Mouse (Mus musculus): ENCODE data around the gene Fggy.

Fggy gene

GRCm38 (mm10) chr4:95849497-95849896 is 292.2 kb downstream of the Fggy start:
- no peak for DNase-seq (ENCODE audit: extremely low read depth, low read depth, low spot score)

GRCm38 (mm10) chr4:95850044-95850739 is 292.9 kb downstream of the Fggy start:
- no peak for DNase-seq (ENCODE audit: extremely low read depth, low read depth, low spot score)

DNA sequence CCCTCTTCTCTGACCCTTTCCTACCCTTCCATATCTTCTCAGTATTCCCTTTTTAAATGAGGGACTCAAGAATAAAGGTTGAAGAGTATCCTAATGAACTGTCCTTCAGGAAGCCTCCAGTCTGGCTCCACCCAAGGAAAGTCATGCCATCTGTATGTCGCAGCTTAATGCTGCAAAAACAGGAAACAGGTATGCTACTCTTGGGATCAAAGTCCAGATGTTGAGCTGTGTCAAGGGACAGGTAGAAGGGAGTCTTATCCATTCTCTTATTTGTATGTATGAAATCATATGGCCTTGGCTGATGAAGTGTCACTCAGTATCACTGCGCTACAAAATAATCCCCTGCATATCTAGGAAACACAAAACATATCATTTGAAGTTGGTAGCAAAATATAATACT is 294.9 kb downstream of the Fggy start:
- no peak for DNase-seq (ENCODE audit: extremely low read depth, low read depth, low spot score)

DNA sequence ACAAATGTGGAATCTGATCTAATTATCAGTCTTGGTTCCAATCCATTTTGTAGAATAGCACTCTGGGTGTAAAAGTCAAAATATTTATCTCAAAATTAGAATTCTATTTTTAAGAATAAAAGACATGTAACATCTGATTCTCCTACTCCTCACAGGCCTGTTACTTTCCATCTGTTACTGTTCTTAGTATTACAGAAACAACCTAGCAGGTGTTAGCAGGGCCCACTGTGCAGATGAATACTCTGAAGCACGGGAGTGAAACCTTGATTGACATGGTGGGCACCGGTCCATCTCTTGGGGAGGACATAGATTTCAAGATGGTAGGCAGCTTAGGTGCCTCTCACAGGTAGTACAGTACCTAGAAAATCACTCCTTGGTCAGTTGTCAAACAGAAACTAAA is 298.7 kb downstream of the Fggy start:
- no peak for DNase-seq (ENCODE audit: extremely low read depth, low read depth, low spot score)

- peak; percentile 18 for DNase-seq (ENCODE audit: extremely low read depth, low read depth, low spot score)
These were observed 303.3 kb downstream of the Fggy start for GRCm38 (mm10) chr4:95860601-95861000.

DNA sequence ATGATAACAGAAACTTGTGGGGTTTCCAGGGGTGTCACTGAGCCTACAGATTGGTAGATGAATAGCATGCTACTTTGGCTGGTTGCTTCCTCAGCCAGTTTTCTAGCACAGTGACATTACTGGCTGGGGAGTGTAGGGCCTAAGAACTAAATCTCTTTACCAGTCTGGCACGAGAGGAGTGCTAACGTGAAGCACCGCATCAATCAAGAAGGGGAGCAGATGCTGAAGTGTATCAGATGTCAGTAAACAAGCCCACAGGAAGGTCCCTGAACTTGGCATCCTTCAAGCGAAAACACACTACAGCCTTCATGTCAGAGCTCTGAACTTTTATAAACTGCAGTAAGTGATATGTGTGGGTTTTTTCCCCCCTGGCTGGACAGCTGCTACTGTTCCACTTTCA is 303.8 kb downstream of the Fggy start:
- no peak for DNase-seq (ENCODE audit: extremely low read depth, low read depth, low spot score)

GRCm38 (mm10) chr4:95861741-95862155 is 304.4 kb downstream of the Fggy start:
- DNase-seq (ENCODE audit: extremely low read depth, low read depth, low spot score): peak; percentile 86

DNA sequence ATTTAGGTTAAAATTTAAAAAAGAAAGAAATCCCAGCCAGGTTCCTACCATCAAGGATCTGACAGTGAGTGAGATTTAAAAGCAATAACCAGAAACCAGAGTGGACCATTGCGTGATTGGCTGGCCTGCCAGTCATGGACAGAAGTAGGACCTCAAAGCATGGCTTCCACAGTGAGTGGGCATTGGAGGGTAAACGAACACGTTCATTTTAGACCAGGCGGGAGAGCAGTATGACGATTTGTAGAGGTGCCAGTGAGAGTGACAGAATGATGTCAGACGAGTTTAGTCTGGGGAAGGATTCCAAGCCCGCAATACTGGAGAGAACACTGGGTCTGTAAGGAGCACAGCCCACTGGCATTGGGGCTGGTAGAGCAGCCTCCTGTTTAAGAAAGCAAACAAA is 305.0 kb downstream of the Fggy start:
- DNase-seq (ENCODE audit: extremely low read depth, low read depth, low spot score): no peak

- no peak for DNase-seq (ENCODE audit: extremely low read depth, low read depth, low spot score)
These were observed 305.6 kb downstream of the Fggy start for GRCm38 (mm10) chr4:95862781-95863499.

- no peak for DNase-seq (ENCODE audit: extremely low read depth, low read depth, low spot score)
These were observed 306.1 kb downstream of the Fggy start for GRCm38 (mm10) chr4:95863500-95863803.

- no peak for DNase-seq (ENCODE audit: extremely low read depth, low read depth, low spot score)
These were observed 307.9 kb downstream of the Fggy start for GRCm38 (mm10) chr4:95865251-95865650.

DNA sequence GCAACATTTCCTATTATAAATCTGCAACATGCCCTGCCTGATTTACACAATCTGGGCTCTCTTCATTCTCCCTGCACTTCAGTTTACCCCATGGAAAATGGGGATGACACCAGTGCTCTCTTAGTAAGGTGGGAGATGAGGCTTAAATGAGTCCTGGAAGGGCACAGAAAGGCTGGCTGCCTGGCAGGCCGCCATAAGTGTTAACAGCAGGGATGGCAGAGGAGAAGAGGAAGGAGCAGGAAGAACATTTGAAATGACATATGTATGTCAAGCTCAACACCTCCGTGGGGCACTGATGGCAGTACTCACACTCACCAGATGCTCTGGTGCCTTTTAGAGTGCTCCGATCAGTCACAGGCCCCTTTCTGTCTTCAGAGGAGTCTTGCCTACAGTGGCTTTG is 308.6 kb downstream of the Fggy start:
- DNase-seq (ENCODE audit: extremely low read depth, low read depth, low spot score): no peak

GRCm38 (mm10) chr4:95867103-95867502 is 309.8 kb downstream of the Fggy start:
- DNase-seq (ENCODE audit: extremely low read depth, low read depth, low spot score): no peak

DNA sequence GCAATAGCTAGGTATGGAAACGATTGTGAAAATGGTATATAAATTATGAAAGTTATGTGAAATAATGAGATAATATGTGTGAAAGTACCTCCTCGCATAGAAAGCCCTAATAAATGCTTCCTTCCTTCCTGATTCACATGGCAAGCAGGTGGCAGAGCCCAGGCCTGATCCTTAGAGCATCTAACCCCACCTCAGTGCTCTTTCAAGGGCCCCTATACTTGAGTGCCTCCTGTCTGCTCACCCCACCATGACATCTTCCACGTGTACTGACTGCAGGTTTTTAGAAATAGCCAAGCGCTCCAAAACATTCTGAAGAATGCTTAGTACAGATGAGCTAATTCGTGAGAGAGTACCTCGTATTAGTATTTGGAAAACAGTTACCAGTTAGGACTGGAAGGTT is 311.0 kb downstream of the Fggy start:
- no peak for DNase-seq (ENCODE audit: extremely low read depth, low read depth, low spot score)

DNA sequence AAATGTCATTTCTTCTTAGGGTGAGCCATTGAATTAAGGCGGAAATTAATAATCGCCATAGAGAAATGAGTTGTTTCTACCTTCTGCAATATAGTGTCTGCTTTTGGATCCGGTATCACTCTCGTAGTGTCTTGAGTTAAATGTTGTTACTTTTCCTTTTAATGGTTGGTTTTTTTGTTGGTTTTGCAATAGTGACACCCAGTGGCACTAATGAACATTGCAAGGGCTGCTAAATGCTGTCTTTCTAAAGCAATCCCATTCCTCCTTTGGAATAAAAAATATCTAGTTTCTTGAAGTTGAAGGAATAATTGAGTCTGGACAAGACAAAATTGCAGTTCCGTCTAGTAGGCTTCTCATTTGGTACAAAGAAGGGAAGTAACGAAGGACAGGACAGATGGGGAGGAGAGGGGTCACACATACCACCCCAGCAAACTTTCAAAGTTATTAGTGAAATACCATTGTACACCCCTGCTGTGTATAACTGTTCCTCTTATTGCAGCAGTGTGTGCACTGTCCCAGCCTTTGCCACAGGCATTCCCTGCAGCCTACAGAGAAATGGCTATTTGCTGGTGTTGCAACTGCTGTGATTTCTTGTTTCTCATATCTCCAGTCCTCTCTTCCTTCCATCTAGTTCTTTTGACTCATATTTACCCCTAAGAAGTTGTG is 314.0 kb downstream of the Fggy start:
- no peak for DNase-seq (ENCODE audit: extremely low read depth, low read depth, low spot score)

DNA sequence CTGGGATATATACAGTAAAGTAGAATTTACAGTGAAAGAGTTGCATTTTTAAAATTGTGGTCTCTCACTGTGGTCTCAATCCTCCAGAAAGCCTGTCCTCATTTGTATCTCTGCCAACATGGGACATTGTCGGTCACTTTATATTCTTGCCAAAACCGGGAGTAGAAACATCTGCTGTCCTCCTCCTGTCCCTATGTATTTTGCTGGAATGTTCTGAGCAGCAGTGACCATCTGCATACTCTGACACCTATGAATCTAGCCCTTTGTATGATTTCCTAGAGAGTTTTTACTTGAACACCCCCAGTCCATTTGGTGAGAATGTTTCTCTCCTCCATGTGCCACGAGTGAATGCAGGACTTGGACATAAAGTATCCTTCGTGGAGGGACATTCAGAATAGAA is 318.6 kb downstream of the Fggy start:
- DNase-seq (ENCODE audit: extremely low read depth, low read depth, low spot score): no peak

- no peak for DNase-seq (ENCODE audit: extremely low read depth, low read depth, low spot score)
These were observed 320.1 kb downstream of the Fggy start for GRCm38 (mm10) chr4:95877436-95877835.

DNA sequence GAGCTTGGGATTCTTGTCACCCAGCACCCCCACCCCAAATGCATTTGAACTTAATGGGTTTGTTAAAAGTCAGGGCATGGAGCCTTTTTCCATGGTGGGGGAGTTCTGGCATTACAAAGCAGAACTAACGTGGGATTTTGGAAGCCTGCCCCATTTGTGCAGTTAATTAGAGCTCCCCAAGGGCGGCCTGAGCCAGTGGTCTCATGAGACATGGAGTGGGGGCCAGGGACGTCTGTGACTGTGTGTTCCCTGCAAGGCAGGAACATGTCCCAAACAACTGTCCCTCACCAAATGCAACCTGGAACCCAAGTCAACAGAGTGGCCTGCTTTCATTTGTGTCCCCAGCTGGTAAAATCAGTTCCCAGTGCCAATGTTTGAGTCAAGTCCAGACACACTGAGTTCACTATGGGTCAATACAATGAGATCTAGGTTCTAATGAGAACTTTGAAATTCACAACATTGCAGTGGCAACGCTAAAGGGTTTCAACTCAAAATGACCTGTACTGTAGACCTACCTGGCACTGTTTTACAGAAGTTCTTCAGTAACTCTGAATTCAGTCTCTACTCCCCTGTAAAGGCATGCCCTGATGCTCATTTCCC is 324.5 kb downstream of the Fggy start:
- no peak for DNase-seq (ENCODE audit: extremely low read depth, low read depth, low spot score)

DNA sequence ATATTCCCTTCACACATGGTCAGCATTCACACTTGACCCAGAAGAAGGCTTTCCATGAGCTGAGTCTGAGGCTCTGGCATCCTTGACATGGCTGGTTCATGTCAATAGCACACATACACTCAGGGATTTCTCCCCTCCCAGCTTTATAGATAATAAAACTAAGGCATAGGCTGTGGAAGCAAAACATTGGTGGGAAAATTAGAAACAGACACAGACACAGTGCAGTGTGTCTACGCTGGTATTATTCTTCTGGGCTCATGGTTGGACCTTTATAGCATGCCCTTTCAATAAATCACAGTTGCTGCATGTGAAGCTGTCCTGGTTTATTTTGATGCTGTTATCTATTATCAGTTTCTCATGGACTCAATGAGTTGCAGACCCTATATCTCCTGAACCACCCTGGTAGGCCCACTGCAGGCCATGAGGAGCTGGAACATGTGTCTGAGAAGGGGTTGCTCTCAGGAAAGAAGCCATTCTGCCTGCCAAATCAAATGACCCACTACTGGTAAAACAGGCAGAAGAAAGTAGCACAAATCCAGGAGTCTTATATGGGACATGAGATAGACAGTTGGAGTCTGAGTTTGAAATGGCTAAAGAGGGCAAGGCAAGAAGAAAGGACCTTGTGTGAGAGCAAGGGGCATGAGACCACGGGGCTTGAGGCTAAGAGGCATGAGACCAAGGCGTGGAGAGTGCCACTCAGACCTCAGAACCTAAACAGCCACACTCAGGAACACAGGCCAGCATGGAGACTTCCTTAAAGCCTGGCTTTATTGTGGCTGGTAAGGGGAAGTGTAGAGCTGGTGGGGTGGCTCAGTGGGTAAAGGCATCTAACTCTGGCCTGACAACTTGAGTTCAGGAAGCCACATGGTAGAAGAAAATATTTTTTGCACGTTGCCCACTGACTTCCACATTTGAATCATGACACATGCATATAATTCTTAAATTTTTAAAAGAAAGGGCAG is 327.2 kb downstream of the Fggy start:
- no peak for DNase-seq (ENCODE audit: extremely low read depth, low read depth, low spot score)

DNA sequence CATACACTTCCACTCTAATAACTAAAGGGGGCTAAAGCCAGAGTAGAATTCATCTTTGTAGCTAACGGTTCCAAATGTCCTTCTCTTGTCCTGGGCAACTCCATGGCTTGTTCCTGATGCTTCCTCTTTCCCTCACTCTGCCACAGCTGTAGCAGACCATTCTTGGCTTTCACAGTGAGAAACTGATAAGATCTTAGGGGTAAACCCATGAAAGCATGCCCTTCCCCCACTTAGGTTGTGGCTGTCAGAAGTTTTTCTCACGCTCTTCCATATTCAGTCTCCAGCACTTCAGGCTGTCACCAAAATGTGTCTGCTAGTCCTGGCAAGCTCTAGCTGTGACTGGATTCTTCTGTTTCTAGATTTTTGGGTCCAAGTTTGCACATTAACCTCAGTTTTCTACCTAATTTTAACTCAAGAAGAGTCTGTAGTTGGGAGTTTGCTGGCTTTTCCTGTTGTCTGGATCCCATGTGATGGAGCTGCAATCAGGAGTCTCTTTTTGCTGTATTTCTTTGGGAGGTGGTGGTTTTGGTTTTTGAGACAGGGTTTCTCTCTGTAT is 338.0 kb downstream of the Fggy start:
- no peak for DNase-seq (ENCODE audit: extremely low read depth, low read depth, low spot score)

Data from fat pad, adult 2 months (tissue).